Mouse (Mus musculus) cerebellum, postnatal 4 days (tissue): ENCODE measurements around the gene Hils1.
A peak's percentile ranks its signal among the peaks of the same experiment; 100 is the strongest.
"Not testable (repeated sequence)": the region's sequence is repeated elsewhere in the genome, so short reads cannot be mapped to it uniquely, and the experiment has no call there.

Experiments used
- DNase-seq, 2 experiments: peaks; one replicate each; pipeline ENCODE4 v3.0.0; 2022; ENCODE audit warnings: low spot score in 2 of 2, mixed read lengths in 1 of 2

The Hils1 gene

GRCm38 (mm10) chr11:94952169-94952568 is 15.2 kb upstream of the Hils1 start:
- DNase-seq = no peak

GRCm38 (mm10) chr11:94955103-94955502 is 12.3 kb upstream of the Hils1 start:
- no peak for DNase-seq

- no peak for DNase-seq
Observed at GRCm38 (mm10) chr11:94957693-94958064, 9.7 kb upstream of the Hils1 start.

GRCm38 (mm10) chr11:94958065-94958858 is 9.1 kb upstream of the Hils1 start:
- DNase-seq = peak in 1 of 2 experiments; percentile 68

- no peak for DNase-seq
Observed at GRCm38 (mm10) chr11:94962534-94963101, 4.8 kb upstream of the Hils1 start.

- DNase-seq = no peak
Observed at GRCm38 (mm10) chr11:94968187-94968586, 794 bp downstream of the Hils1 start.

- DNase-seq = not testable (repeated sequence)
Observed at GRCm38 (mm10) chr11:94969709-94970108, 2.3 kb downstream of the Hils1 start.

- DNase-seq = peak; percentile 65 to 86
Observed at GRCm38 (mm10) chr11:94970210-94970943, 3.0 kb downstream of the Hils1 start.

GRCm38 (mm10) chr11:94971895-94972615 is 4.7 kb downstream of the Hils1 start:
- DNase-seq = no peak

- no peak for DNase-seq
Observed at GRCm38 (mm10) chr11:94972887-94973286, 5.5 kb downstream of the Hils1 start.

GRCm38 (mm10) chr11:94973313-94973712 is 5.9 kb downstream of the Hils1 start:
- DNase-seq = no peak

- DNase-seq = no peak
Observed at GRCm38 (mm10) chr11:94974951-94975350, 7.6 kb downstream of the Hils1 start.

GRCm38 (mm10) chr11:94976199-94976598 is 8.8 kb downstream of the Hils1 start, which contains the start of gene Sgca:
Gene Sgca (minus strand): TSS chr11:94976327.
- no peak for DNase-seq

- DNase-seq = no peak
Observed at GRCm38 (mm10) chr11:94978178-94978915, 11.0 kb downstream of the Hils1 start.

- peak; percentile 94 to 98 for DNase-seq
Observed at GRCm38 (mm10) chr11:94978947-94979346, 11.6 kb downstream of the Hils1 start.

- no peak for DNase-seq
Observed at GRCm38 (mm10) chr11:94979462-94980179, 12.2 kb downstream of the Hils1 start.

- no peak for DNase-seq
Observed at GRCm38 (mm10) chr11:94985140-94985539, 17.7 kb downstream of the Hils1 start.

- DNase-seq = no peak
Observed at GRCm38 (mm10) chr11:94985822-94986221, 18.4 kb downstream of the Hils1 start.

- no peak for DNase-seq
Observed at GRCm38 (mm10) chr11:94986435-94986834, 19.0 kb downstream of the Hils1 start.

GRCm38 (mm10) chr11:94987341-94987740 is 19.9 kb downstream of the Hils1 start:
- DNase-seq = no peak

GRCm38 (mm10) chr11:94987851-94988250 is 20.5 kb downstream of the Hils1 start:
- DNase-seq = no peak
